Mouse (Mus musculus) brain, embryonic 14.5 days (tissue): Measurements from ENCODE around the gene Rbfox3. TPM values are rescaled to one million over a fixed set of nuclear protein-coding genes. Genes with fewer than 3 reads are reported as not detected.

Experiments
- DNase-seq: peaks from one replicate; pipeline ENCODE4 v3.0.0-alpha.2; 2011; ENCODE audit warnings: low read depth
- CTCF ChIP-seq: fragments of 200-500 bp; IDR thresholded peaks from 2 replicates; pipeline ENCODE4 v1.5.1; 2012; ENCODE audit warnings: inconsistent platforms, mild to moderate bottlenecking, moderate library complexity, borderline replicate concordance; ENCODE audit not compliant: insufficient read depth, insufficient read length; ENCODE audit errors: extremely low read depth
- POLR2A ChIP-seq: fragments of 200-500 bp; IDR thresholded peaks from 2 replicates; pipeline ENCODE4 v1.6.1; 2012; ENCODE audit warnings: mild to moderate bottlenecking, inconsistent platforms, borderline replicate concordance; ENCODE audit not compliant: poor library complexity, insufficient read depth, insufficient read length, severe bottlenecking; ENCODE audit errors: extremely low read depth
- polyA plus RNA-seq: library from polyadenylated mRNA; depleted of rRNA; stranded (reverse); fragments of >200 nt; gene quantifications from 2 replicates; pipeline ENCODE4 v1.2.3, GENCODE M21; 2012

The Rbfox3 gene
- polyA plus RNA-seq, 1 experiment: 37.6 TPM

GRCm38 (mm10) chr11:118760296-118760988 lies 151.0 kb downstream of the Rbfox3 start:
- TF ChIP-seq CTCF: no peak
- no peak for TF ChIP-seq POLR2A
- DNase-seq: peak; percentile 83

GRCm38 (mm10) chr11:118759228-118759627 lies 152.2 kb downstream of the Rbfox3 start:
- TF ChIP-seq CTCF: no peak
- no peak for TF ChIP-seq POLR2A
- no peak for DNase-seq

- DNase-seq: no peak
- no peak for TF ChIP-seq CTCF
- no peak for TF ChIP-seq POLR2A
Observed at GRCm38 (mm10) chr11:118758277-118758990, 153.0 kb downstream of the Rbfox3 start.

GRCm38 (mm10) chr11:118757488-118757887 lies 153.9 kb downstream of the Rbfox3 start:
- DNase-seq: peak; percentile 66
- TF ChIP-seq CTCF (no peak), POLR2A (no peak)

GRCm38 (mm10) chr11:118755003-118755402 lies 156.4 kb downstream of the Rbfox3 start:
- DNase-seq: peak; percentile 49
- TF ChIP-seq POLR2A: no peak
- no peak for TF ChIP-seq CTCF

- DNase-seq: no peak
- TF ChIP-seq POLR2A: no peak
- TF ChIP-seq CTCF: no peak
Observed at GRCm38 (mm10) chr11:118754535-118754934, 156.9 kb downstream of the Rbfox3 start.

GRCm38 (mm10) chr11:118751879-118752616 lies 159.3 kb downstream of the Rbfox3 start:
- peak; percentile 63 for DNase-seq

GRCm38 (mm10) chr11:118750745-118751330 lies 160.6 kb downstream of the Rbfox3 start:
- TF ChIP-seq CTCF: no peak
- no peak for TF ChIP-seq POLR2A
- no peak for DNase-seq

More at GRCm38 (mm10) chr11:118751879-118752616, 159.3 kb downstream of the Rbfox3 start:
- TF ChIP-seq CTCF (no peak), POLR2A (no peak)

GRCm38 (mm10) chr11:118749541-118749940 lies 161.9 kb downstream of the Rbfox3 start:
- TF ChIP-seq POLR2A: no peak
- no peak for DNase-seq

GRCm38 (mm10) chr11:118748622-118749021 lies 162.8 kb downstream of the Rbfox3 start:
- no peak for TF ChIP-seq CTCF
- no peak for TF ChIP-seq POLR2A
- DNase-seq: peak; percentile 81

- TF ChIP-seq CTCF (no peak), POLR2A (no peak)
- DNase-seq: peak; percentile 78
Observed at GRCm38 (mm10) chr11:118745279-118745678, 166.1 kb downstream of the Rbfox3 start.

- TF ChIP-seq CTCF (no peak), POLR2A (no peak)
- DNase-seq: peak; percentile 98
Observed at GRCm38 (mm10) chr11:118744782-118745181, 166.6 kb downstream of the Rbfox3 start.
